Mouse (Mus musculus) stomach, postnatal 0 days (tissue): Measurements from ENCODE around the gene Slc35b1. TPM values are rescaled to one million over a fixed set of nuclear protein-coding genes. Genes with fewer than 3 reads are reported as not detected.
A peak's percentile ranks its signal among the peaks of the same experiment; 100 is the strongest.

Experiments used
- ATAC-seq: fragments of 200-750 bp; cut with Nextera tagmentation; 2 replicates; pipeline ENCODE4 v1.8.0; 2017; ENCODE audit not compliant: low FRiP score, low TSS enrichment
- DNase-seq: peaks from one replicate; pipeline ENCODE4 v3.0.0-alpha.2; 2016; ENCODE audit warnings: low spot score
- H3K27ac ChIP-seq: fragments of 300-500 bp; sonication (generic); replicated peaks from 2 replicates; pipeline ENCODE4 v1.5.1; 2014; ENCODE audit warnings: mild to moderate bottlenecking, control low read depth
- H3K27me3 ChIP-seq: fragments of 300-500 bp; sonication (generic); 2 replicates; pipeline ENCODE4 v1.6.1; 2014; ENCODE audit warnings: low read length; ENCODE audit not compliant: control insufficient read depth, insufficient read depth
- H3K36me3 ChIP-seq: fragments of 300-500 bp; sonication (generic); 2 replicates; pipeline ENCODE4 v1.6.1; 2014; ENCODE audit warnings: low read length, mixed read lengths; ENCODE audit not compliant: control insufficient read depth, insufficient read depth
- H3K4me1 ChIP-seq: fragments of 300-500 bp; sonication (generic); replicated peaks from 2 replicates; pipeline ENCODE4 v1.6.1; 2014; ENCODE audit warnings: antibody characterized with exemption; ENCODE audit not compliant: control insufficient read depth, insufficient read depth
- H3K4me2 ChIP-seq: fragments of 300-500 bp; sonication (generic); replicated peaks from 2 replicates; pipeline ENCODE4 v1.6.1; 2014; ENCODE audit warnings: low read depth, mild to moderate bottlenecking, control low read depth, moderate library complexity
- H3K4me3 ChIP-seq: fragments of 300-500 bp; sonication (generic); 2 replicates; pipeline ENCODE4 v1.5.1; 2014; ENCODE audit warnings: low read depth, low read length, control low read depth
- H3K9ac ChIP-seq: fragments of 300-500 bp; sonication (generic); 2 replicates; pipeline ENCODE4 v1.6.1; 2014; ENCODE audit warnings: mild to moderate bottlenecking, low read length, control low read depth, mixed read lengths
- H3K9me3 ChIP-seq: fragments of 300-500 bp; sonication (generic); 2 replicates; pipeline ENCODE4 v1.6.1; 2016; ENCODE audit warnings: low read length; ENCODE audit not compliant: control insufficient read depth
- CTCF ChIP-seq: IDR thresholded peaks from 2 replicates; pipeline ENCODE4 v1.5.1; 2016; ENCODE audit warnings: antibody characterized with exemption, low read depth, mild to moderate bottlenecking, moderate library complexity
- EP300 ChIP-seq: optimal IDR thresholded peaks from 2 replicates; pipeline ENCODE3; 2016; ENCODE audit warnings: antibody characterized with exemption
- WGBS: fragments of 180-500 bp; shearing (Covaris S2); extraction: QIAGEN DNeasy Blood & Tissue Kit; methylation state at CpG from one replicate; pipeline ENCODE4 v1.1.7; 2014; 5-methylcytosine and 5-hydroxymethylcytosine counted together
- polyA plus RNA-seq: library from polyadenylated mRNA; unstranded; fragments of >200 nt; fragmentation: Nextera tagmentation; extraction: Ambion mirVana; gene quantifications from 2 replicates; pipeline ENCODE4 v1.2.1, GENCODE M21; 2015

The Slc35b1 gene
- polyA plus RNA-seq, 1 experiment from 2014 or later = 110 TPM

DNA sequence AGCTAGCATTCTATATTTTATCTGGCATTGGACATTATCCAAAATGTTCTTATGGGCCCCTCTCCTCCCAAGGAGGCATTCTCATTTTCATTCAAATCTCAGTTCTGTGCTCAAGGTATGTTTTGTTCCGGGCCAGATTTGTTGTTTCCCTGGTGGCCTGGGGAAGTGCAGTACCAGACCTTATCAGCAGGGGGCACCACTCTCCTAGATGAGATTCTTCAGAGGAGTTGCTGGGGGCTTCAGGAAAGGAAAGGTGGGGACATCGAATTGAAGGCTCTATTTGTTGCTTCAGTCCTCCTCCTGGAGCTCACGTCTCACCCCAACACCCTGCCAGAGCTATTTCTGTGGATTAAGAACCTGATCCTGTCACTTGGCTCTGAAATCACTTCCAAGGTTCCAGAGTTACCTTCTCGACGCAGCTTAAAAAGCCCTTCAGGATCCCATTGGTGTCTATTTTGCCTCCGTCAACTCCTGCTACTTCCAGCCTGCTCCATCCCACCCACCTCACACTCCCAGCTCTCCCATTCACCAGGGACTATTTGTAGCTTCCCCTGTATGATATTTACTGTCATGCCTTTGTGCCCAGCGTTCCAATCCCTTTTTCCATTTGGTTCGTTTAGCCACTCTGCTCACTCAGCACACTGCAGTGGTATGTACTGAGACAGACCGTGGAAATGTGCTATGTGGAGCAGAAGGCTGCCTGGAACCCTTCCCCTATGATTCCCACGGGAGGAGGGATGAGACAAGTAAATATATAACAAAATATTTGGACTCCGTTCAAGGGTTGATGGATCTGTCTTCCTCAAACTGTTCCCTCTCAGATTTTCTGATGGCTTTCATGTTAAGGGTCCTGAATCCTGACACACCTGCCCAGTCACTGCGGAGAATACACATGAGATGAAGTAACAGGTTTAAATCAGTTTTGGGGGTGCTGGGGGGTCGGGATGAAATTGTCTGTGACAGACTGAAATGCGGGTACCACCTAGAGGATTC lies 13.6 kb downstream of the Slc35b1 start:
- H3K9me3 ChIP-seq = no peaks in the 10 kb centered on the region
- H3K36me3 ChIP-seq = no peaks in the 10 kb centered on the region
- TF ChIP-seq EP300 (no peak), CTCF (peak; percentile 93)
- H3K4me3 ChIP-seq = no peak overlapping the region
- no peak for ATAC-seq
- no peak overlapping the region for H3K9ac ChIP-seq
- peak; percentile 72 for DNase-seq
- H3K27ac ChIP-seq = no peak overlapping the region
- no peaks in the 10 kb centered on the region for H3K4me1 ChIP-seq
- no peaks in the 10 kb centered on the region for H3K27me3 ChIP-seq
- WGBS = 45% methylated on average over 14 of the region's 14 CpGs
- H3K4me2 ChIP-seq = no peak overlapping the region

DNA sequence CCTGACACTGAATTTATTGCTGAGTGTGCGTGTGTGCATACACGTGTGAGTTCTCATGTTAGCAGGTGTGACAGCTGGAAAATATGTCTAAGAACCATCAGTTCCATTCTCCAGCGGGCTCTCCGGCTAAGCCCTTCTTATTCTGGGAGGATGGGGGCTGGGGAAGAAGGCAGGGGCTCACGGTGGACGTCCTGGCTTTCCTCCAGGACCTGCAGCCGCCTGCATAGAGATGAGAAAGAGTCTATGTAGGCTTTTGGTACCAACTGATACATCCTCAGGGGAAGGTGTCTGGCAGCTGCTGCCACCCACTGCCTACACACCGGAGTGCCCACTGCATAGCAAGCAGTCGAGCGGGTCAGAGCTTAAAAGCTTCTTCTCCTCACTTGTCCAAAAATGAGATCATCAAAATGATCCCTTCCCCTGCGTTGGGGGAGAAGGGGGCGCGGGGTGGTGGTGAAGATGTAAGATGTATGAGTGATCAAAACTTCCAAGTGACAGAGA lies 15.1 kb downstream of the Slc35b1 start:
- 64% methylated on average over 13 of the region's 13 CpGs for WGBS
- no peak overlapping the region for H3K9ac ChIP-seq
- H3K27ac ChIP-seq = no peak overlapping the region
- ATAC-seq (no peak), DNase-seq (no peak)
- no peaks in the 10 kb centered on the region for H3K27me3 ChIP-seq
- no peaks in the 10 kb centered on the region for H3K9me3 ChIP-seq
- H3K36me3 ChIP-seq = no peaks in the 10 kb centered on the region
- TF ChIP-seq EP300 (no peak), CTCF (no peak)
- H3K4me2 ChIP-seq = no peak overlapping the region
- H3K4me1 ChIP-seq = no peaks in the 10 kb centered on the region
- H3K4me3 ChIP-seq = no peak overlapping the region

DNA sequence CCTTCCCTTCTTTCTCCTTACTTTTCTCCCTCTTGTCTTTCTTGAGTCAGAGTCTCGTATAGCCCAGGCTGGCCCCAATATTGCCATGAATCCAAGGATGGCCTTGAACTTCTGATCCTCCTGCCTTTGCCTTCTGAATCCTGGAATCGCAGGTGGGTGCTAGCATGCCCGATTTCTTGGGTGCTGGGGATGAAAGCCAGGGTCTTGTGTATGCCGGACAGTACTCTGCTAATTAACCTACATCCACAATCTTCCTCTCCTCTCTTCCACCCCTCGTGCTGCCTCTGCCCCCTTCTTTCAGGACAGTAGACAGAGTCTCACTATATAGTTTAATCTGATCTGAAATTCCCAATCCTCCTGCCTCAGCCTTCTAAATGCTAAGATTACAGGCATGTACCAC lies 17.1 kb downstream of the Slc35b1 start:
- Histone ChIP-seq H3K4me2 (no peak overlapping the region), H3K27me3 (no peaks in the 10 kb centered on the region), H3K36me3 (no peaks in the 10 kb centered on the region), H3K27ac (no peak overlapping the region), H3K9me3 (no peaks in the 10 kb centered on the region), H3K9ac (no peak overlapping the region), H3K4me3 (no peak overlapping the region), H3K4me1 (no peaks in the 10 kb centered on the region)
- no peak for ATAC-seq
- no peak for DNase-seq
- 89% methylated on average over 5 of the region's 5 CpGs for WGBS
- TF ChIP-seq CTCF (no peak), EP300 (no peak)

DNA sequence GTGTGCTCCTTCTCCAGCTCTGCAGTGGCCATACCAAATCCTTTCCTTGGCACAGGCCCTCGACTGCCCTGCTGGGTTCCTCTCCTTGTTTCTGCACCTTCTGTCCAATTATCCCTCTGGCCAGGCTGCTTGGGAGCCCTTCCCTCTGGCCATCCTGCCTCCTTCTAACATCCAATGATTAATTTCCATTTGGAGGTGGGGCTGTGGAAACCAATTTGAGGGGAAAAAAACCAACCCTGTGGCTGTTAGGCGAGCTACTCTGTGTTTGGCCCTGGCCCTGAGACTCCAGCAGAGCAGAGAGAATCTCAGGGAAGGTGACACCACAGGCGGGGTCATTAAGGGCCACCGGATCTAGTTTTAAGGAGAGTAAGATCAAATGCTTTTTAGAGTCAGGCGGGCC lies 17.7 kb downstream of the Slc35b1 start:
- Histone ChIP-seq H3K36me3 (no peaks in the 10 kb centered on the region), H3K4me1 (no peaks in the 10 kb centered on the region), H3K4me2 (no peak overlapping the region), H3K27ac (no peak overlapping the region; the same call in 1 of the 2 replicates), H3K27me3 (no peaks in the 10 kb centered on the region), H3K9me3 (no peaks in the 10 kb centered on the region), H3K9ac (no peak overlapping the region), H3K4me3 (no peak overlapping the region)
- 41% methylated on average over 5 of the region's 5 CpGs for WGBS
- TF ChIP-seq EP300 = no peak
- no peak for TF ChIP-seq CTCF
- ATAC-seq (no peak), DNase-seq (no peak)

DNA sequence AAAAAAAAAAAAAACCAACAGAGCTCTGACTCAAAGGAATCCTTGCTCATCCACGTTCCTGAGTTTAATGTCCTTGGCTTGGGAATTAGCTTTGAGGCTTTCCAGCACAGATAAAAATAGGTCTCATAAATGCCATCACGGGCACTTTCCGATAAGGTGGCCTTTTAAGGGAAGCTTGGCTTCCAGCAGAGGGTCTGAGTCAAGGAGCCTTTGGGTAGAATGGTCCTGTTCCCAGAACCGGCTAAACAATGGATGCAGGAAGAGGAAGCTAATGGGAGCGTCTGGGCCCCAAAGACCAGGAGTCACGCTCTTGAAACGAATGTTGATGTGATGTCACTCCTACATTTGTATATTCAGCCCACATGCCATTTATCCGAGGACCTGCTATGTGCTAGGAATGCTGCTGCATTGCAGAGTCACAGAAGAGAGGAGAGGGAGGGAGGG lies 18.2 kb downstream of the Slc35b1 start:
- Histone ChIP-seq H3K4me2 (no peak overlapping the region), H3K27me3 (no peaks in the 10 kb centered on the region), H3K4me3 (no peak overlapping the region), H3K4me1 (no peaks in the 10 kb centered on the region), H3K27ac (peak overlapping the region; percentile 73; the same call in 1 of the 2 replicates), H3K36me3 (no peaks in the 10 kb centered on the region), H3K9me3 (no peaks in the 10 kb centered on the region), H3K9ac (no peak overlapping the region)
- TF ChIP-seq EP300 (no peak), CTCF (no peak)
- DNase-seq = no peak
- ATAC-seq = no peak; the same call in 1 of the 2 replicates
- 16% methylated on average over 8 of the region's 8 CpGs for WGBS
